In the genomic region with DNA sequence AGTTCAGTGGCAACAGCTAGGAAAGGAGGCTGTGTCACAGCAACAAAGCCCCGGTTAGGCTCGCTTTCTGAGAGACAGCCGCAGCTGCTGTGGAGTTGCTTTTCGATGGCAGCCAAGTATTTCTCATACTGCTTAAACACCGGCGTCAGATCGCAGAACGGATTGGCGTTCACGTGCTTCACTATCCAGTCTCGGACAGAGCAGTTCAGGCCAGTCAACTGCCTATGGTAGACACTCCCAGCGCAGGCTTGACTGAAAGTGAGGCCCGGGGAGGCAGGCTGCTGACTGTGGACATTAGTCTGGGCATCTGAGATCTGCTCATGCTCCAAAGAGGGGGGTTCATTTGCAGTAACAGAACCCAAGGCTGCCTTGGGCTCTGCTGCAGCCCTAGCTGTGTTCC, we compare ENCODE assay signal across 15 mouse cellular contexts. TPM values are rescaled to one million over a fixed set of nuclear protein-coding genes. Genes with fewer than 3 reads are reported as not detected.
DNase-seq lines count a peak whose midpoint lies in the region; ATAC-seq and TF ChIP-seq lines count a peak whose summit lies in the region.
"Had no signal": no experiment of that assay in that cellular context is flagged by ENCODE, and none has a peak within 500 bp of the region (broad histone marks: within the 10 kb centered on the region; RNA-seq: fewer than 3 reads in every experiment).

No protein-coding gene starts in this region.

- TF ChIP-seq POLR2A in testis, adult 2 months (IDR thresholded peaks at IDR 0.05; ENCODE audit: control insufficient read depth, low read depth, low read length): peak; percentile 16; the same call in 1 of the 2 replicates

- TF ChIP-seq CTCF in layer of hippocampus, adult 2 months (conservative IDR thresholded peaks at IDR 0.05): no peak
- no peak for TF ChIP-seq CTCF in testis, adult 2 months (IDR thresholded peaks at IDR 0.05; ENCODE audit: control insufficient read depth, insufficient read depth, insufficient replicate concordance, low read depth, low read length)

- ATAC-seq in frontal cortex, adult (ENCODE audit: low TSS enrichment): peak; percentile 34; the same call in 1 of the 2 replicates

- H3K27me3 ChIP-seq in testis, adult 2 months (ENCODE audit: control insufficient read depth, insufficient read depth, low read length): no peaks in the 10 kb centered on the region
- H3K27me3 ChIP-seq: hindbrain, embryonic 15.5 days; limb, embryonic 12.5 days had no signal

- peak overlapping the region; percentile 61; the same call in 1 of the 2 replicates for H3K27ac ChIP-seq in layer of hippocampus, adult 2 months
- peak overlapping the region; percentile 80 for H3K27ac ChIP-seq in testis, adult 2 months (ENCODE audit: control insufficient read depth, insufficient read depth, low read depth, low read length)
- H3K27ac ChIP-seq: hindbrain, embryonic 15.5 days; limb, embryonic 12.5 days had no signal

- peaks cover 9% of the 10 kb centered on the region for H3K4me1 ChIP-seq in testis, adult 2 months (ENCODE audit: control insufficient read depth, insufficient read depth, low read length)
- H3K4me1 ChIP-seq: hindbrain, embryonic 15.5 days; limb, embryonic 12.5 days had no signal

- H3K36me3 ChIP-seq in testis, adult 2 months (ENCODE audit: control insufficient read depth, insufficient read depth, low read length): no peaks in the 10 kb centered on the region
- H3K36me3 ChIP-seq: hindbrain, embryonic 15.5 days; limb, embryonic 12.5 days had no signal

- H3K4me3 ChIP-seq in layer of hippocampus, adult 2 months: peak overlapping the region; percentile 47
- peak overlapping the region; percentile 92 for H3K4me3 ChIP-seq in testis, adult 2 months (ENCODE audit: control insufficient read depth, low read depth, low read length)
- H3K4me3 ChIP-seq: hindbrain, embryonic 15.5 days; limb, embryonic 12.5 days had no signal

- no peak for DNase-seq in frontal cortex, postnatal 25 days (ENCODE audit: low spot score in 2 of 2)
- DNase-seq in layer of hippocampus, adult 2 months (ENCODE audit: low spot score in 2 of 2): no peak
- no peak for DNase-seq in layer of hippocampus, adult 9-10 months (ENCODE audit: low spot score)
- DNase-seq in testis, postnatal 10 days (ENCODE audit: low spot score): no peak
- DNase-seq in thymus, postnatal 4 days: no peak
- DNase-seq: kidney, adult 2 months; lung, adult 18-20 months had no signal

RNA-seq across cellular contexts. Expression of a gene that starts 0.6 kb away (rescaled TPM):
- not detected for total RNA-seq in layer of hippocampus, adult 2 months (2021)
- 425 and 449 TPM in 2 replicates for polyA plus RNA-seq in testis, adult 2 months (2012; rRNA removed)
- total RNA-seq: layer of hippocampus, adult 18-20 months had no signal
- polyA plus RNA-seq: heart, embryonic 14.5 days; midbrain, embryonic 11.5 days; thymus, postnatal 0 days had no signal

RNA-seq across cellular contexts. Expression of a gene that starts 52.4 kb away (rescaled TPM):
- 10 to 100 TPM; 63.7 to 74.4 TPM for total RNA-seq in layer of hippocampus, adult 2 months (2021)
- polyA plus RNA-seq in testis, adult 2 months (2012; rRNA removed): 0.02 TPM in 1 of 2 replicates, not detected in the other
